Mouse (Mus musculus) frontal cortex, postnatal 25 days (tissue): ENCODE measurements around the gene Nrm.

Source experiments
- DNase-seq, 2 experiments: peaks; one replicate each; pipeline ENCODE4 v3.0.0; 2022; ENCODE audit warnings: low spot score in 2 of 2

The Nrm gene

GRCm38 (mm10) chr17:35903992-35904355, 42.9 kb downstream of the Nrm start:
- no peak for DNase-seq

DNA sequence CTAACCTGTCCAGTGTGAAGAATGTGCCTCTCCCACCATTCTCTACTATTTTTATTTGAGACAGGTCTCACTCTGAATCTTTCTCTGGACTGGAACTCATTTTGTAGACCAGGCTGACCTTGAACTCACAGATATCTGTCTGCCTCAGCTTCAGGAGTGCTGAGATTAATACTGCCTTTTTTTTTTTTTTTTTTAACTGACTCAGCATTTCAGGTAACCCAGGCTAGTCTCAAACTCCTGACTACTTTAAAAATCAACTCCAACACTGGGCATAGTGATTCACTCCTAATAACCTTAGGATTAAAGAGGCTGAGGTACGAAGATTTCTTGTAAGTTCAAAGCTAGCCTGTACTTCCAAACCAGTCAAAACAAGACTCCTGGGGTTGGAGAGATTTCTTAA, 44.5 kb downstream of the Nrm start:
- DNase-seq: no peak

DNA sequence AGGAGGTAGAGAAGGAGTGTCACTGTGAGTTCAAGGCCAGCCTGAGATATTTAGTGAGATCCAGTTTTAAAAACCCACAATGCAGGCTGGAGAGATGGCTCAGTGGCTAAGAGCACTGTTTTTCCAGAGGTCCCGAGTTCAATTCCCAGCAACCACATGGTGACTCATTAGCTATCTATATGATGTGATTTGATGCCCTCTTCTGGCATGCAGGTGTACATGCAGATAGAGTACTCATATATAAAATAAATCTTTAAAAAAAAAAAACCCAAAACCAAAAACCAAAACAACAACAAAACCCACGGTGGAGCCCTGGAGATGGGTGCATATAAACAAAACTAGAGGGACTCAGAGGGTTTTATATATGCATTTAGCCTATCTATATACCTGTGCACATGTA, 46.5 kb downstream of the Nrm start:
- no peak for DNase-seq

- no peak for DNase-seq
These were observed 48.2 kb downstream of the Nrm start for GRCm38 (mm10) chr17:35909186-35909918.

- DNase-seq: peak; percentile 92 to 93
These were observed 48.8 kb downstream of the Nrm start, which contains the start of gene Atat1 for GRCm38 (mm10) chr17:35909919-35910369. Atat1 (minus strand) TSS chr17:35910075.

DNA sequence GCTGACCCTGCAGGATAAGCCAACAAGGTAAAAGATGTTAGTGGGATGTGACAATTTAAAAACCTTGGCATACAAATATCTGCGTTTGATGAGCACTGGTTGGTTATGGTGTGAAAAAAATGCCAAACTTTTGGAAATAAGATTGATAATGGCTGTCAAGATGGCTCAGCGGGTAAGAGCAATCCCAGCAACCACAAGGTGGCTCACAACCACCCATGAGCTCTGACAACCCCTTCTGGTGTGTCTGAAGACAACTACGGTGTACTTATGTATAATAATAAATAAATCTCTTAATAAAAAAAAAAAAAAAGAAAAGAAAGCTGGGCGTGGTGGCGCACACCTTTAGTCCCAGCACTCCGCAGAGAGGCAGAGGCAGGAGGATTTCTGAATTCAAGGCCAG, 53.9 kb downstream of the Nrm start:
- DNase-seq: no peak
